Mouse (Mus musculus) A20 (cell line): ENCODE results near the gene Spryd3.
A peak's percentile ranks its signal among the peaks of the same experiment; 100 is the strongest.
"Not testable (repeated sequence)": the region's sequence is repeated elsewhere in the genome, so short reads cannot be mapped to it uniquely, and the experiment has no call there.

Experiments used
- DNase-seq: peaks from one replicate; pipeline ENCODE4 v3.0.0-alpha.2; 2011; ENCODE audit warnings: low read depth, low spot score

Spryd3 gene

GRCm38 (mm10) chr15:102099771-102100160, 36.3 kb downstream of the Spryd3 start:
- DNase-seq, result no peak

GRCm38 (mm10) chr15:102099260-102099659, 36.8 kb downstream of the Spryd3 start:
- no peak for DNase-seq

GRCm38 (mm10) chr15:102097991-102098555, 38.0 kb downstream of the Spryd3 start:
- no peak for DNase-seq

GRCm38 (mm10) chr15:102097147-102097915, 38.7 kb downstream of the Spryd3 start:
- no peak for DNase-seq

- DNase-seq, result no peak
Measured at GRCm38 (mm10) chr15:102094988-102095387, 41.0 kb downstream of the Spryd3 start.

- no peak for DNase-seq
Measured at GRCm38 (mm10) chr15:102094157-102094556, 41.9 kb downstream of the Spryd3 start.

- no peak for DNase-seq
Measured at GRCm38 (mm10) chr15:102092222-102092621, 43.8 kb downstream of the Spryd3 start.

GRCm38 (mm10) chr15:102091688-102092087, 44.3 kb downstream of the Spryd3 start:
- DNase-seq, result no peak

GRCm38 (mm10) chr15:102091063-102091679, 44.9 kb downstream of the Spryd3 start:
- no peak for DNase-seq

- DNase-seq, result no peak
Measured at GRCm38 (mm10) chr15:102089914-102090585, 46.0 kb downstream of the Spryd3 start.

GRCm38 (mm10) chr15:102083028-102083427, 53.0 kb downstream of the Spryd3 start:
- DNase-seq, result no peak

- DNase-seq, result no peak
Measured at GRCm38 (mm10) chr15:102082148-102082547, 53.9 kb downstream of the Spryd3 start.

- no peak for DNase-seq
Measured at GRCm38 (mm10) chr15:102080429-102080828, 55.6 kb downstream of the Spryd3 start.

- not testable (repeated sequence) for DNase-seq
Measured at GRCm38 (mm10) chr15:102079924-102080323, 56.1 kb downstream of the Spryd3 start.

- DNase-seq, result no peak
Measured at GRCm38 (mm10) chr15:102079221-102079620, 56.8 kb downstream of the Spryd3 start.

GRCm38 (mm10) chr15:102077111-102077677, 58.8 kb downstream of the Spryd3 start:
- DNase-seq, result no peak

- DNase-seq, result no peak
Measured at GRCm38 (mm10) chr15:102074876-102075585, 61.0 kb downstream of the Spryd3 start.

GRCm38 (mm10) chr15:102074070-102074731, 61.8 kb downstream of the Spryd3 start:
- DNase-seq, result peak; percentile 77

- peak; percentile 100 for DNase-seq
Measured at GRCm38 (mm10) chr15:102073559-102074069, 62.4 kb downstream of the Spryd3 start, which contains the start of gene Eif4b. Gene Eif4b, plus strand, starts transcription at chr15:102073773.

- DNase-seq, result no peak
Measured at GRCm38 (mm10) chr15:102072963-102073558, 63.0 kb downstream of the Spryd3 start.
